Mouse (Mus musculus) hindbrain, embryonic 10.5 days (tissue): ENCODE results near the gene Trhr2. TPM values are rescaled to one million over a fixed set of nuclear protein-coding genes. Genes with fewer than 3 reads are reported as not detected.

ENCODE experiments used
- DNase-seq: peaks from one replicate; pipeline ENCODE4 v3.0.0-alpha.2; 2017; ENCODE audit warnings: low spot score
- H3K27ac ChIP-seq: fragments of 300-500 bp; sonication (generic); 2 replicates; pipeline ENCODE4 v1.5.1; 2016; ENCODE audit warnings: mild to moderate bottlenecking, moderate library complexity
- H3K27me3 ChIP-seq: fragments of 300-500 bp; sonication (generic); 2 replicates; pipeline ENCODE4 v1.6.1; 2016; ENCODE audit warnings: mild to moderate bottlenecking; ENCODE audit not compliant: poor library complexity, insufficient read depth, severe bottlenecking
- H3K36me3 ChIP-seq: fragments of 300-500 bp; sonication (generic); 2 replicates; pipeline ENCODE4 v1.6.1; 2016; ENCODE audit warnings: mild to moderate bottlenecking, moderate library complexity
- H3K4me1 ChIP-seq: fragments of 300-500 bp; sonication (generic); replicated peaks from 2 replicates; pipeline ENCODE4 v1.6.1; 2016; ENCODE audit warnings: mild to moderate bottlenecking
- H3K4me3 ChIP-seq: fragments of 300-500 bp; sonication (generic); 2 replicates; pipeline ENCODE4 v1.5.1; 2016; ENCODE audit warnings: mild to moderate bottlenecking, moderate library complexity
- H3K9me3 ChIP-seq: fragments of 300-500 bp; sonication (generic); 2 replicates; pipeline ENCODE4 v1.6.1; 2016; ENCODE audit warnings: mild to moderate bottlenecking, moderate library complexity
- WGBS: fragments of 180-500 bp; shearing (Covaris S2); methylation state at CpG from one replicate; pipeline ENCODE4 v1.1.7; 2016; 5-methylcytosine and 5-hydroxymethylcytosine counted together
- polyA plus RNA-seq: library from polyadenylated mRNA; unstranded; fragments of >200 nt; fragmentation: Nextera tagmentation; extraction: Ambion mirVana; gene quantifications from 2 replicates; pipeline ENCODE4 v1.2.1, GENCODE M21; 2016

The Trhr2 gene
- polyA plus RNA-seq, 1 experiment from 2014 or later: not detected

DNA sequence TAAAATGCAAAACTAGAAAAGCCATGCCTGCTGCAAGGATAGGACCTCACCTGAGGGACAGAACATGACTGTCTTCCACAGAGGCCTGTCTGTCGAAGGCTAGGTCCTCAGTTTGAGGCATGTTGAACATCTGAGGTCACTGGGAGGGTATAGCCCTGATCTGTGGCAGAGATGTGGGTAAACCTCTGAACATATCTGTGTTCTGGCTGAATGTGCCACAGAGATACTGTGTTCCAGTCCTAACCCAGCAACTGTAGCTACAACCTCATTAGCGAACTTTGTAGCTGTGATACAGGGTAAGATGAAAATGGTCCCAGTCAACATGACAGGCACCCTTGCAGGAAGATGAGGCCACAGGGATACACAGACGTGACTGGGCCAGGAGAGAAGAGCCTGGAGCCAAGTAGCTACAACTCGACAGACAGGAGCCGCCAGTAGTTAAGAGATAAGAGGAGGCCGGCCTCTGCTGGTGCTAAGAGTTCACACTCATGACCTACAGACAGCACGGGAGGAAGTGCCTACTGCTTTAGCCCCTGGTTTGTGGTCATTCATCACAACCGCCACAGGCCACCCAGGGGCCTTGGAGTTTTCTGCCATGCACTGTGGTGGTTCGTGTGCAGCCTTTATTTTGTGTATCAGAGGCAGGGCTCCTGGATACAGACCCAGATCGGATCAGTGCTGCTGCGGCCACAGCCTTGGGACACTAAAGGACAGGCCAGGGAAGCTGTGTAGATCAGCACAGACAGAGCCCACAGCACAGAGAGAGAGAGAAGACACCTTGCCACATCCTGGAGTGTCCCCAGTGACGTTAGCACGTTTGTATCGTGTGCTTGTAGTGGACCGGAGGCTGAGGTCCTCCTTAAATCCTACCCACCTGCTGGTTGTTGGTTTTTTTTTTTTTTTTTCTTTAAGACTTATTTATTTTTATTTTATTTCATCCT lies 10.9 kb downstream of the Trhr2 start:
- 46% methylated on average over 15 of the region's 15 CpGs for WGBS
- peaks cover 39% of the 10 kb centered on the region for H3K4me1 ChIP-seq
- H3K4me3 ChIP-seq: no peak overlapping the region
- no peaks in the 10 kb centered on the region for H3K36me3 ChIP-seq
- no peaks in the 10 kb centered on the region for H3K9me3 ChIP-seq
- H3K27ac ChIP-seq: peak overlapping the region; percentile 40; the same call in 1 of the 2 replicates
- peaks cover 63% of the 10 kb centered on the region for H3K27me3 ChIP-seq
- DNase-seq: no peak

DNA sequence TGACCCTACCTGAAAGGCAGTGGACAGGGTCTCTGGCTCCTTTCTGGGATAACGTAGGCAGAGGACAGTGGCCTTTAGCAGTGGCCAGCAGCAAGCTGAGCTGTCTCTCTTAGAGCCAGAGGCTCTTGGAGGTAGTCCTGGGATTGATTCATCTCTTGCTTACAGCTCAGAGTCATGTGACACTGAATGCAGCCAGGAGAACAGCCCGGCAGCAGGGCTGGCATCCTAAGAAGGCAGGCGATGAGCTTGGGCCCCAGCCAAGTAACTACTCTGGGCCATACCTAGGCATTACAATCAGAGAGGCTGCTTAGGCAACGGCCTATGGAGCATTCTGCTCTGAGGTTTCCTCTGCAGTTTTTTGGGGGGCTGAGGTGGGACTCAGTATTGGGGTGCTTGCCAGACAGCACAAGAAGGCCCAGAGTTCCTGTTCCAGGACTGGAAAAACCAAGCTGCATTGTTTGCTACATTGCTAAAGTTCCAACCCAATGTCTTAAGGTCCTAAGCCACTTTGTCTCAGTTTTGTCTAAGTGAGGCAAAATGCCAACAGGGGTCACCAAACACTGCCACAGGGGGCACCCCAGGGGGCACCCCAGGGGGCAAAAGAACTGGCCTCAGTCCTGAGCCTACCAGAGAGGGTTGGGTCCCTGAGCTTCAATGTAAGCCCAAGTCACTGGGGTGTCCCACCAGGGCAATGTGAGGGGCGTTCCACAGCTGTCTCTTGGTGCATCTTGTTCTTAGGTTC lies 12.6 kb downstream of the Trhr2 start:
- DNase-seq: no peak
- H3K9me3 ChIP-seq: no peaks in the 10 kb centered on the region
- peaks cover 76% of the 10 kb centered on the region for H3K27me3 ChIP-seq
- no peak overlapping the region for H3K27ac ChIP-seq
- no peak overlapping the region for H3K4me3 ChIP-seq
- H3K4me1 ChIP-seq: peaks cover 51% of the 10 kb centered on the region
- H3K36me3 ChIP-seq: no peaks in the 10 kb centered on the region
- 78% methylated on average over 5 of the region's 5 CpGs for WGBS

DNA sequence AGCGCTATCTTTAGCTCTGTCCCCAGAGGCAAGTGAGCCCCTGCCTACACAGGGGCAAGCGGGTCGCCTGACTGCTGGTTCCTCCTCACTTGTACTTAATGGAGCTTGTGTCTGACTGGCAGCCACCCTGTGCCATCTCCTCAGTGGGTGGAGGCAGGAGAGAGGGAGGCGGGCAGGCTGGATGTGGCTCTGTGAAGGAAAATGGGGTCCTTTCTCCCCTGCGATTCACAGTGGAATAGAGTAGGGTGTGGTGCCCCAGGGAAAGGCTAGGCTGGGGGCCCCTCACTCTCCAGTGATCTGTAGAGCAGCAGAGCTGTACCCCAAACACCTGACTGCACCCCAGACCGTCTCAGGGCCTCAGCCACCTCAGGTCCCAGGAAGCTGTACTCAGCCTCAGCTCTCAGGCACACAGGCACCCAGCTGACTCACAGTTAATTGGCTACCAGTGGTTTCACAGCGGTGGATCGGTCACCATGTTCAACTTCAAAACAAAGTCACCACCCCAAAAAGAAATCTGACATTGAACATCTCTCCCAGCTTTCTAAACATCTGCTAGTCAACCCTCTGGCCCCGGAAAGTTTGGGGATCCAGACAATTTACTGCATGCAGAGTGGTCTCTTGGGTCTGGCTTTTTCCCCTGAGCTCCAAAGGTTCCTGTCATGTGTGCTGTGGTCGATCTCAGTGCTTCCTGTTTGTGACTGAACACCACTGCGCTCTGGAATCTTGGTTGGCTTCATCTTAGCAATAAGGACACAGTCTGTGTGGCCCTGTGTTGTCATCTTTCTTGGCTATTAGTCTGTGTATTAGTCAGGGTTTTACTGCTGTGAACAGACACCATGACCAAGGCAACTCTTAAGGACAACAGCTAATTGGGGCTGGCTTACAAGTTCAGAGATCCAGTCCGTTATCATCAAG lies 15.1 kb downstream of the Trhr2 start:
- Histone ChIP-seq H3K4me3 (no peak overlapping the region), H3K4me1 (peaks cover 45% of the 10 kb centered on the region), H3K36me3 (no peaks in the 10 kb centered on the region), H3K9me3 (no peaks in the 10 kb centered on the region), H3K27ac (no peak overlapping the region), H3K27me3 (peaks cover 81% of the 10 kb centered on the region)
- DNase-seq: no peak
- 55% methylated on average over 12 of the region's 12 CpGs for WGBS

GRCm38 (mm10) chr8:122344219-122344618 lies 16.3 kb downstream of the Trhr2 start:
- H3K27me3 ChIP-seq: peaks cover 83% of the 10 kb centered on the region
- peaks cover 33% of the 10 kb centered on the region for H3K4me1 ChIP-seq
- WGBS: 11% methylated on average over 4 of the region's 5 CpGs
- no peaks in the 10 kb centered on the region for H3K36me3 ChIP-seq
- peak overlapping the region; percentile 44 for H3K4me3 ChIP-seq
- no peaks in the 10 kb centered on the region for H3K9me3 ChIP-seq
- DNase-seq: no peak
- peak overlapping the region; percentile 0; the same call in 1 of the 2 replicates for H3K27ac ChIP-seq

DNA sequence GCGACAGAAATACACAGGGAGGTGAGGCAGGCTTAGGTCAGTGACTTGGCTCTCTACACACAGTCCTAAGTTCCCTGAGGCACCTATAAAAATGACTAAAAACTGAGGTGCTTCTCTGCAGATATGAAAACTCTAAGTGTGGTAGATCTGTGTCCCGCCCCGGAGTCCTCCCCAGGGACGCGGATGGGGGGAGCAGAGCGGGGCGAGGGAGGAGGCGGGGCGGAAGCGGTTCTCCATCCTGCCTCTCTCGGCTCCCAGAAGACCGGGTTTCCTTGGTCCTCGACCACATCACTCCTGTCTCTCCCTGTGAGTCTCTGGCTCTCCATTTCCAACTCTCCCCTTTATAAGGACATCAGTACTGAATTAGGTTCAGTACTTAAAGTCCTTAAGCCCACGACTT lies 16.8 kb downstream of the Trhr2 start:
- peak; percentile 25 for DNase-seq
- H3K27me3 ChIP-seq: peaks cover 85% of the 10 kb centered on the region
- no peaks in the 10 kb centered on the region for H3K9me3 ChIP-seq
- H3K36me3 ChIP-seq: no peaks in the 10 kb centered on the region
- H3K4me3 ChIP-seq: peak overlapping the region; percentile 44
- WGBS: under 1% methylated on average over 14 of the region's 14 CpGs
- H3K4me1 ChIP-seq: peaks cover 33% of the 10 kb centered on the region
- no peak overlapping the region for H3K27ac ChIP-seq

- DNase-seq: no peak
- H3K4me3 ChIP-seq: peak overlapping the region; percentile 44
- 0 out of 2 replicates have a peak overlapping the region, but pooled peaks have one; percentile 35 for H3K27ac ChIP-seq
- no peaks in the 10 kb centered on the region for H3K9me3 ChIP-seq
- peaks cover 85% of the 10 kb centered on the region for H3K27me3 ChIP-seq
- WGBS: 6% methylated on average over 11 of the region's 11 CpGs
- H3K4me1 ChIP-seq: peaks cover 33% of the 10 kb centered on the region
- H3K36me3 ChIP-seq: no peaks in the 10 kb centered on the region
Measured at GRCm38 (mm10) chr8:122343341-122343740, 17.2 kb downstream of the Trhr2 start.

DNA sequence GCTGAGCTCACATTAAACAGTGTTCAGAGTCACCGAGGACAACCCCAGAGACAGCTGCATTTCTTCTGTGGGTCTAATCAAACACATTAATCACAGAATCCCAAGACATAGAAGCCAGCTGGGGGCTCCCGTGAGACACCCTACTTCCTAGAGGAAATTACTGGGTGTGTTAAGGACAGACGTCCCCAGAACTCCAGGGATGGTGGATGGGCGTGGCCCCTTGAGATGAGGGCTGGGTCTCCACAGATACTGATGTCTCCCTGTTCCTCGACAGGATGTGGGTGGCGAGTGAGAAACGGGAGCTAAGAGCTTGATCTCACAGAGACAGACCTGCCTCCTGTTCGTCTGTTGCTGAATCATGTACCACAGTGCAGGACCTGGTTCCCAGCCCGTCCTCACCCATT lies 17.7 kb downstream of the Trhr2 start:
- peaks cover 86% of the 10 kb centered on the region for H3K27me3 ChIP-seq
- H3K27ac ChIP-seq: 0 out of 2 replicates have a peak overlapping the region, but pooled peaks have one; percentile 35
- peaks cover 4% of the 10 kb centered on the region; the same call in 1 of the 2 replicates for H3K36me3 ChIP-seq
- H3K9me3 ChIP-seq: no peaks in the 10 kb centered on the region
- 10% methylated on average over 9 of the region's 9 CpGs for WGBS
- peaks cover 33% of the 10 kb centered on the region for H3K4me1 ChIP-seq
- H3K4me3 ChIP-seq: peak overlapping the region; percentile 44
- DNase-seq: peak; percentile 20

DNA sequence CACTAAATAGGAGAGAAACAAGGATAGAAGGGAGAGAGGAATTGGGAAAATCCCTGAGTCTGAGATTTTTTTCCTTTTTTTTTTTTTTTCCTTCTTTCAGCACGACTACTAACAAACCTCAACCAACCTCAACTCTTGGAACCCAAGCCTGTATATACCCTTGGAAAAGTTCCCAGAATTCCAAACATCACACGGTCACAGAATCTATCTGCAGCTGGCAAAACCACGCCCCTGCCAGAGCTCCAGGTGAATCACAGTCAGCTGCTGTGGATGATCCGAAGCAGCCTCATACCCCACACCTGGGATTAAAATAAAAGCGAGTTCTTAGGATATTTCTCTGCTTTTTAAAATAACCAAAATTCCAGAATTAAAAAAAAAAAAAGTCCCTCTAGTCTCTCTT lies 18.2 kb downstream of the Trhr2 start:
- H3K27me3 ChIP-seq: peaks cover 87% of the 10 kb centered on the region

DNA sequence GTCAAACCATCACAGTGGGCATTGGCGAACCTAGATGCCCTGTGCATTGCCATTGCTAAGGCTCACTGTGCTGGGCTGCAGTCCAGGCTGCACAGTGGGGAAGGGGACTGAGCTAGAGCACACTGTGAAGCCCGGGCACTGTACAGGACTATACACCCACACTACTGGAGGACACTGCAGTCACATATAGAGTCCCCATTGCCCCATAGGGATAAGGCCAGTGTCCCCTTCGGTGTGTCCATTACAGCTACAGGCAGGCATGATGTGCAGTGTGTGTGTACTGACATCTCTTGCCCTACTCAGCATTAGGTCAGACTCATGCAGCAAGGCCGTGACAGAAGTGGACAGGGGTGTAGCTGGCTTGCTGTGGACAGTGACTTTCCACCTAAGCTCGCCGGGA lies 18.8 kb downstream of the Trhr2 start:
- Histone ChIP-seq H3K27me3 (peaks cover 90% of the 10 kb centered on the region), H3K9me3 (no peaks in the 10 kb centered on the region)
- 86% methylated on average over 6 of the region's 6 CpGs for WGBS

More for the DNA sequence above, 18.2 kb downstream of the Trhr2 start:
- Histone ChIP-seq H3K4me1 (peaks cover 33% of the 10 kb centered on the region), H3K27ac (no peak overlapping the region), H3K9me3 (no peaks in the 10 kb centered on the region), H3K4me3 (no peak overlapping the region), H3K36me3 (peaks cover 9% of the 10 kb centered on the region; the same call in 1 of the 2 replicates)
- no peak for DNase-seq
- 61% methylated on average over 5 of the region's 5 CpGs for WGBS

DNA sequence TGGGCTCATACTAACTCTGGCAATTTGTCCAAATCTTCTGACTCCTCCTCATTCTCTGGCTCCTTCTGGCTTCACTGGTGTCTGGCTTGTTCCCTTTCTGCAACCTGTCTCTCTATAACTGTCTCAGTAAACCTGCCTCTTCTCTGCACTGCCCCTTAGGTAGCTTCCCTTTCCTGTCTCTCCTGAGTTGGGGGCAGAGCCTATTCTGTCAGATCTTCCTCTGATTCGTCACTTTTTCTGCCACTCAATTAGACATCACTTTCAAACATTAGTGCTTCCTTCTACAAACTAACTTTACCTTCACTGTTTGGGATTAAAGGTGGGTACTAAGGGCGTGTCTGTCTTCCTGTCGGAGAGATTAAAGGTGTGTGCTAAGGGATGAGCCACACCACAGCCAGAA lies 19.8 kb downstream of the Trhr2 start:
- 87% methylated on average over 3 of the region's 3 CpGs for WGBS
- Histone ChIP-seq H3K27ac (no peak overlapping the region), H3K27me3 (peaks cover 97% of the 10 kb centered on the region), H3K4me3 (no peak overlapping the region), H3K4me1 (peaks cover 48% of the 10 kb centered on the region), H3K36me3 (peaks cover 16% of the 10 kb centered on the region), H3K9me3 (no peaks in the 10 kb centered on the region)
- no peak for DNase-seq

More for the DNA sequence above, 18.8 kb downstream of the Trhr2 start:
- no peak overlapping the region for H3K4me3 ChIP-seq
- H3K36me3 ChIP-seq: peaks cover 10% of the 10 kb centered on the region
- no peak overlapping the region for H3K27ac ChIP-seq
- no peak for DNase-seq
- H3K4me1 ChIP-seq: peaks cover 38% of the 10 kb centered on the region

- DNase-seq: no peak
- Histone ChIP-seq H3K4me3 (no peak overlapping the region), H3K36me3 (peaks cover 31% of the 10 kb centered on the region), H3K9me3 (no peaks in the 10 kb centered on the region), H3K4me1 (peaks cover 39% of the 10 kb centered on the region), H3K27me3 (peaks cover 97% of the 10 kb centered on the region), H3K27ac (no peak overlapping the region)
- 56% methylated on average over 6 of the region's 6 CpGs for WGBS
Measured at GRCm38 (mm10) chr8:122338852-122339251, 21.7 kb downstream of the Trhr2 start.
